Mouse (Mus musculus) heart, embryonic 12.5 days (tissue): Measurements from ENCODE around the gene Limd2. TPM values are rescaled to one million over a fixed set of nuclear protein-coding genes. Genes with fewer than 3 reads are reported as not detected.
A peak's percentile ranks its signal among the peaks of the same experiment; 100 is the strongest.
"Not testable (repeated sequence)": the region's sequence is repeated elsewhere in the genome, so short reads cannot be mapped to it uniquely, and the experiment has no call there.

Experiments used
- ATAC-seq: fragments of 200-750 bp; cut with Nextera tagmentation; 2 replicates; pipeline ENCODE4 v1.8.0; 2017; ENCODE audit warnings: moderate TSS enrichment, moderate library complexity; ENCODE audit not compliant: insufficient number of reproducible peaks, low FRiP score
- H3K27ac ChIP-seq: fragments of 300-500 bp; sonication (generic); 2 replicates; pipeline ENCODE4 v1.5.1; 2016; ENCODE audit warnings: mild to moderate bottlenecking, moderate library complexity; ENCODE audit not compliant: poor library complexity, severe bottlenecking
- H3K27me3 ChIP-seq: fragments of 300-500 bp; sonication (generic); replicated peaks from 2 replicates; pipeline ENCODE4 v1.6.1; 2016; ENCODE audit warnings: mild to moderate bottlenecking, moderate library complexity
- H3K36me3 ChIP-seq: fragments of 300-500 bp; sonication (generic); 2 replicates; pipeline ENCODE4 v1.6.1; 2016; ENCODE audit warnings: mild to moderate bottlenecking, moderate library complexity
- H3K4me1 ChIP-seq: fragments of 300-500 bp; sonication (generic); replicated peaks from 2 replicates; pipeline ENCODE4 v1.6.1; 2016; ENCODE audit warnings: mild to moderate bottlenecking
- H3K4me2 ChIP-seq: fragments of 300-500 bp; sonication (generic); 2 replicates; pipeline ENCODE4 v1.6.1; 2016; ENCODE audit warnings: mild to moderate bottlenecking, moderate library complexity
- H3K4me3 ChIP-seq: fragments of 300-500 bp; sonication (generic); 2 replicates; pipeline ENCODE4 v1.5.1; 2016; ENCODE audit warnings: mild to moderate bottlenecking
- H3K9ac ChIP-seq: fragments of 300-500 bp; sonication (generic); 2 replicates; pipeline ENCODE4 v1.6.1; 2016; ENCODE audit warnings: mild to moderate bottlenecking, moderate library complexity
- H3K9me3 ChIP-seq: fragments of 300-500 bp; sonication (generic); replicated peaks from 2 replicates; pipeline ENCODE4 v1.6.1; 2016; ENCODE audit warnings: mild to moderate bottlenecking, moderate library complexity
- WGBS: fragments of 180-500 bp; shearing (Covaris S2); methylation state at CpG from one replicate; pipeline ENCODE4 v1.1.7; 2016; 5-methylcytosine and 5-hydroxymethylcytosine counted together
- polyA plus RNA-seq: library from polyadenylated mRNA; unstranded; fragments of >200 nt; fragmentation: Nextera tagmentation; extraction: Ambion mirVana; gene quantifications from 2 replicates; pipeline ENCODE4 v1.2.1, GENCODE M21; 2016

Gene Limd2
- polyA plus RNA-seq, 1 experiment from 2014 or later, result 125 TPM

GRCm38 (mm10) chr11:106156257-106156656 is 4.4 kb downstream of the Limd2 start:
- no peak for ATAC-seq
- peaks cover 69% of the 10 kb centered on the region for H3K36me3 ChIP-seq
- H3K4me3 ChIP-seq, result no peak overlapping the region
- peaks cover 25% of the 10 kb centered on the region for H3K4me1 ChIP-seq
- no peaks in the 10 kb centered on the region for H3K27me3 ChIP-seq
- no peak overlapping the region for H3K27ac ChIP-seq
- WGBS, result 81% methylated on average over 1 of the region's 1 CpGs
- H3K4me2 ChIP-seq, result no peak overlapping the region
- no peaks in the 10 kb centered on the region for H3K9me3 ChIP-seq
- no peak overlapping the region for H3K9ac ChIP-seq

GRCm38 (mm10) chr11:106155761-106156160 is 4.9 kb downstream of the Limd2 start:
- H3K4me3 ChIP-seq, result no peak overlapping the region
- ATAC-seq, result no peak
- no peak overlapping the region for H3K27ac ChIP-seq
- H3K9me3 ChIP-seq, result no peaks in the 10 kb centered on the region
- WGBS, result 64% methylated on average over 3 of the region's 3 CpGs
- no peaks in the 10 kb centered on the region for H3K27me3 ChIP-seq
- no peak overlapping the region for H3K4me2 ChIP-seq
- H3K4me1 ChIP-seq, result peaks cover 20% of the 10 kb centered on the region
- no peak overlapping the region for H3K9ac ChIP-seq
- H3K36me3 ChIP-seq, result peaks cover 74% of the 10 kb centered on the region

GRCm38 (mm10) chr11:106154770-106155169 is 5.9 kb downstream of the Limd2 start:
- Histone ChIP-seq H3K27ac (no peak overlapping the region), H3K4me2 (no peak overlapping the region), H3K9ac (no peak overlapping the region), H3K36me3 (peaks cover 84% of the 10 kb centered on the region), H3K4me1 (peaks cover 16% of the 10 kb centered on the region), H3K27me3 (no peaks in the 10 kb centered on the region), H3K9me3 (no peaks in the 10 kb centered on the region), H3K4me3 (no peak overlapping the region)
- no peak for ATAC-seq
- WGBS, result 74% methylated on average over 2 of the region's 2 CpGs

- Histone ChIP-seq H3K27ac (no peak overlapping the region), H3K9ac (no peak overlapping the region), H3K4me1 (peaks cover 11% of the 10 kb centered on the region), H3K4me2 (no peak overlapping the region), H3K27me3 (no peaks in the 10 kb centered on the region), H3K9me3 (no peaks in the 10 kb centered on the region), H3K36me3 (peaks cover 91% of the 10 kb centered on the region), H3K4me3 (no peak overlapping the region)
- WGBS, result 75% methylated on average over 5 of the region's 5 CpGs
- no peak for ATAC-seq
These were observed 6.6 kb downstream of the Limd2 start for GRCm38 (mm10) chr11:106154091-106154490.

- no peak overlapping the region for H3K27ac ChIP-seq
- H3K4me3 ChIP-seq, result no peak overlapping the region
- H3K4me1 ChIP-seq, result no peaks in the 10 kb centered on the region
- no peak overlapping the region for H3K9ac ChIP-seq
- no peak overlapping the region for H3K4me2 ChIP-seq
- H3K36me3 ChIP-seq, result peaks cover 96% of the 10 kb centered on the region
- H3K27me3 ChIP-seq, result no peaks in the 10 kb centered on the region
- no peaks in the 10 kb centered on the region for H3K9me3 ChIP-seq
- 75% methylated on average over 8 of the region's 8 CpGs for WGBS
- no peak for ATAC-seq
These were observed 8.5 kb downstream of the Limd2 start for GRCm38 (mm10) chr11:106152132-106152531.

- H3K9ac ChIP-seq, result no peak overlapping the region
- H3K27ac ChIP-seq, result no peak overlapping the region
- peaks cover 92% of the 10 kb centered on the region for H3K36me3 ChIP-seq
- no peaks in the 10 kb centered on the region for H3K9me3 ChIP-seq
- ATAC-seq, result no peak
- no peaks in the 10 kb centered on the region for H3K27me3 ChIP-seq
- no peaks in the 10 kb centered on the region for H3K4me1 ChIP-seq
- no peak overlapping the region for H3K4me3 ChIP-seq
- no peak overlapping the region for H3K4me2 ChIP-seq
- 77% methylated on average over 3 of the region's 3 CpGs for WGBS
These were observed 9.4 kb downstream of the Limd2 start for GRCm38 (mm10) chr11:106151219-106151618.

GRCm38 (mm10) chr11:106134580-106135528 is 25.8 kb downstream of the Limd2 start:
- H3K9ac ChIP-seq, result peak overlapping the region; percentile 54
- WGBS, result 8% methylated on average over 8 of the region's 8 CpGs
- peaks cover 26% of the 10 kb centered on the region for H3K4me1 ChIP-seq
- H3K27me3 ChIP-seq, result no peaks in the 10 kb centered on the region
- H3K27ac ChIP-seq, result peak overlapping the region; percentile 94
- H3K9me3 ChIP-seq, result no peaks in the 10 kb centered on the region
- H3K4me3 ChIP-seq, result no peak overlapping the region
- H3K4me2 ChIP-seq, result peak overlapping the region; percentile 53
- peaks cover 39% of the 10 kb centered on the region for H3K36me3 ChIP-seq
- peak; percentile 94 for ATAC-seq

- Histone ChIP-seq H3K27me3 (no peaks in the 10 kb centered on the region), H3K4me3 (no peak overlapping the region), H3K36me3 (peaks cover 39% of the 10 kb centered on the region), H3K4me2 (no peak overlapping the region), H3K9ac (no peak overlapping the region), H3K27ac (no peak overlapping the region), H3K4me1 (peaks cover 29% of the 10 kb centered on the region), H3K9me3 (no peaks in the 10 kb centered on the region)
- 95% methylated on average over 5 of the region's 5 CpGs for WGBS
- ATAC-seq, result no peak
These were observed 28.1 kb downstream of the Limd2 start for GRCm38 (mm10) chr11:106132516-106132915.

- no peak overlapping the region for H3K4me3 ChIP-seq
- 44% methylated on average over 1 of the region's 1 CpGs for WGBS
- no peak overlapping the region for H3K27ac ChIP-seq
- H3K36me3 ChIP-seq, result peaks cover 39% of the 10 kb centered on the region
- no peaks in the 10 kb centered on the region for H3K27me3 ChIP-seq
- no peak overlapping the region for H3K4me2 ChIP-seq
- peaks cover 16% of the 10 kb centered on the region for H3K4me1 ChIP-seq
- ATAC-seq, result no peak
- H3K9ac ChIP-seq, result no peak overlapping the region
- no peaks in the 10 kb centered on the region for H3K9me3 ChIP-seq
These were observed 31.2 kb downstream of the Limd2 start for GRCm38 (mm10) chr11:106129477-106129876.

GRCm38 (mm10) chr11:106126727-106127373 is 33.8 kb downstream of the Limd2 start:
- peaks cover 52% of the 10 kb centered on the region for H3K36me3 ChIP-seq
- H3K4me2 ChIP-seq, H3K4me3 ChIP-seq, H3K4me1 ChIP-seq, H3K27me3 ChIP-seq, H3K9me3 ChIP-seq, H3K27ac ChIP-seq, H3K9ac ChIP-seq, ATAC-seq: not testable (repeated sequence)
- WGBS, result 93% methylated on average over 6 of the region's 6 CpGs

- no peak for ATAC-seq
- Histone ChIP-seq H3K4me2 (no peak overlapping the region), H3K9ac (no peak overlapping the region), H3K9me3 (no peaks in the 10 kb centered on the region), H3K4me3 (no peak overlapping the region), H3K27ac (no peak overlapping the region), H3K36me3 (peaks cover 56% of the 10 kb centered on the region), H3K4me1 (peaks cover 7% of the 10 kb centered on the region), H3K27me3 (no peaks in the 10 kb centered on the region)
- WGBS, result 88% methylated on average over 1 of the region's 1 CpGs
These were observed 34.8 kb downstream of the Limd2 start for GRCm38 (mm10) chr11:106125827-106126226.
